Mouse (Mus musculus): ENCODE measurements around the gene Zdhhc14. TPM values are rescaled to one million over a fixed set of nuclear protein-coding genes. Genes with fewer than 3 reads are reported as not detected.

The Zdhhc14 gene
- polyA plus RNA-seq, 1 experiment from 2014 or later = 2.2 TPM

DNA sequence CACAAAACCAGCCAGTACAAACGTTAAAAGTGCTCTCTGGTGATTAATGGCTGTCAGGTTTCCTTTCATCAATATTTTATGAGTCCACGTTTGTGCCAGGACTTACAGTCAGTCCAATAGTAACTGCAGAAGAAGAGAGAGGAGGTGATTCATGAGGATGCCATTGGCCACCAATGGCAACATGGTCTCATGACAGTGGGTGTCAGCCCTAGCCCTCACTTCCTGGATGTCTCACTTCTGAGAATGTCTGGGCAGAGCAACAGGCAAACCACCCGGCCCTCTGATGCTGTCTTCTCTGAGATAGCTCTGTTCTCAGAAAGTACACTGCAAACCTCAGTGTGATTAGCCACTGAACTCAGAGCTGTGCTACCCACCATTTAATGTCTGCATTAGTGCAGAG is 176.1 kb downstream of the Zdhhc14 start:
- H3K9me3 ChIP-seq = no peaks in the 10 kb centered on the region
- H3K27me3 ChIP-seq (ENCODE audit: insufficient read depth, poor library complexity, severe bottlenecking) = no peaks in the 10 kb centered on the region
- 73% methylated on average over 3 of the region's 3 CpGs for WGBS
- no peak overlapping the region for H3K4me3 ChIP-seq
- H3K27ac ChIP-seq = no peak overlapping the region
- peaks cover 8% of the 10 kb centered on the region; the same call in 1 of the 2 replicates for H3K4me1 ChIP-seq (replicated peaks)
- DNase-seq (ENCODE audit: low spot score) = no peak
- no peaks in the 10 kb centered on the region for H3K36me3 ChIP-seq

DNA sequence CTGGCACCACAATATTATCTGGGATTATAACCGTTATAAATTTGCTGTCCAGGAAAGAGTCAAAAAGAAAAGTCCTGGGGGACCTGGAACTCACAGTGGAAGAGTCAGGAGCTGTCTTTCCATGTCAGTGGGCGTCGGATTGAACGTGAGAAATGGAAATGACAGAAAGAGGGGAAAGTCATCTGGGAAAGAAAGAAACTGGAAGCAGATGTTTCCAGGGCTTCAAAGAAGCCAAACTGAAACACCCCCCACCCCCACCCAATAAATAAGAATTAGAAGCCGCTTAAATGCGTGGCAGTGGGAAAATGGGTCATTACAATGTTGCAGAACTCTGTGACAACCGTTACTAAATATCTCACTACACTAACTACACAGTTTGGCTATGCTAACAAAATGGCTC is 176.6 kb downstream of the Zdhhc14 start:
- Histone ChIP-seq H3K4me3 (no peak overlapping the region), H3K36me3 (no peaks in the 10 kb centered on the region), H3K4me1 (replicated peaks) (peaks cover 8% of the 10 kb centered on the region; the same call in 1 of the 2 replicates), H3K9me3 (no peaks in the 10 kb centered on the region), H3K27me3 (ENCODE audit: insufficient read depth, poor library complexity, severe bottlenecking) (no peaks in the 10 kb centered on the region), H3K27ac (no peak overlapping the region)
- 72% methylated on average over 7 of the region's 7 CpGs for WGBS
- DNase-seq (ENCODE audit: low spot score) = no peak

GRCm38 (mm10) chr17:5675951-5676350 is 183.6 kb downstream of the Zdhhc14 start:
- Histone ChIP-seq H3K4me1 (replicated peaks) (no peaks in the 10 kb centered on the region), H3K4me3 (no peak overlapping the region), H3K27me3 (ENCODE audit: insufficient read depth, poor library complexity, severe bottlenecking) (no peaks in the 10 kb centered on the region), H3K27ac (no peak overlapping the region), H3K36me3 (no peaks in the 10 kb centered on the region), H3K9me3 (no peaks in the 10 kb centered on the region)
- no peak for DNase-seq (ENCODE audit: low spot score)
- 72% methylated on average over 8 of the region's 8 CpGs for WGBS

- Histone ChIP-seq H3K36me3 (no peaks in the 10 kb centered on the region), H3K9me3 (no peaks in the 10 kb centered on the region), H3K27ac (no peak overlapping the region), H3K4me1 (replicated peaks) (no peaks in the 10 kb centered on the region), H3K4me3 (no peak overlapping the region), H3K27me3 (ENCODE audit: insufficient read depth, poor library complexity, severe bottlenecking) (no peaks in the 10 kb centered on the region)
- 38% methylated on average over 1 of the region's 1 CpGs for whole genome bisulfite sequencing
- DNase-seq (ENCODE audit: low spot score) = no peak
Observed at GRCm38 (mm10) chr17:5679315-5679714, 187.0 kb downstream of the Zdhhc14 start.

- WGBS = 91% methylated on average over 7 of the region's 7 CpGs
Observed at GRCm38 (mm10) chr17:5685324-5685723, 193.0 kb downstream of the Zdhhc14 start.

GRCm38 (mm10) chr17:5687810-5688209 is 195.5 kb downstream of the Zdhhc14 start:
- Histone ChIP-seq H3K9me3 (no peaks in the 10 kb centered on the region), H3K27ac (no peak overlapping the region), H3K4me1 (replicated peaks) (no peaks in the 10 kb centered on the region), H3K4me3 (no peak overlapping the region), H3K27me3 (ENCODE audit: insufficient read depth, poor library complexity, severe bottlenecking) (no peaks in the 10 kb centered on the region), H3K36me3 (no peaks in the 10 kb centered on the region)
- DNase-seq (ENCODE audit: low spot score) = no peak
- 93% methylated on average over 4 of the region's 4 CpGs for WGBS

More at GRCm38 (mm10) chr17:5685324-5685723, 193.0 kb downstream of the Zdhhc14 start:
- Histone ChIP-seq H3K27ac (no peak overlapping the region), H3K9me3 (no peaks in the 10 kb centered on the region), H3K4me3 (no peak overlapping the region), H3K27me3 (ENCODE audit: insufficient read depth, poor library complexity, severe bottlenecking) (no peaks in the 10 kb centered on the region), H3K4me1 (replicated peaks) (no peaks in the 10 kb centered on the region), H3K36me3 (no peaks in the 10 kb centered on the region)
- DNase-seq (ENCODE audit: low spot score) = no peak

DNA sequence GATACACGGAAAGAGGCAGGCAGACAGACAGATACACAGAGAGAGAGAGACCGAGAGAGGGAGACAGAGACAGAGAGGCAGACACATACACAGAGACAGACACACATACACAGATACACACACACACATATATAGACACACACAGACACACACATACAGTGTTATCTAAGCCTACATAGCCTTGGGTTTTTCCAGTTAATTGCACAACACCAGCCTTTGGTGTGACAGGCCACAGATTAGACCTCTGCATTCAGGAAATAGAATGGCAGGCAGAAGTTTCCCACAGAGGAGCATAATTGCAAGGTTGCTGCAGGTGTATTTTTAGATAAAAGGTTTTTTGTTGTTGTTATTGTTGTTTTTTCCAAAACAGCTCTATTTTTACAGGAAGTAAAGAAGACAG is 195.9 kb downstream of the Zdhhc14 start:
- H3K4me3 ChIP-seq = no peak overlapping the region
- no peaks in the 10 kb centered on the region for H3K9me3 ChIP-seq
- WGBS = 83% methylated on average over 2 of the region's 2 CpGs
- no peaks in the 10 kb centered on the region for H3K27me3 ChIP-seq (ENCODE audit: insufficient read depth, poor library complexity, severe bottlenecking)
- H3K36me3 ChIP-seq = no peaks in the 10 kb centered on the region
- H3K4me1 ChIP-seq (replicated peaks) = no peaks in the 10 kb centered on the region
- H3K27ac ChIP-seq = no peak overlapping the region
- no peak for DNase-seq (ENCODE audit: low spot score)

GRCm38 (mm10) chr17:5688669-5689068 is 196.3 kb downstream of the Zdhhc14 start:
- no peak overlapping the region for H3K4me3 ChIP-seq
- H3K4me1 ChIP-seq (replicated peaks) = no peaks in the 10 kb centered on the region
- DNase-seq (ENCODE audit: low spot score) = no peak
- H3K36me3 ChIP-seq = no peaks in the 10 kb centered on the region
- no peaks in the 10 kb centered on the region for H3K27me3 ChIP-seq (ENCODE audit: insufficient read depth, poor library complexity, severe bottlenecking)
- no peak overlapping the region for H3K27ac ChIP-seq
- no peaks in the 10 kb centered on the region for H3K9me3 ChIP-seq

DNA sequence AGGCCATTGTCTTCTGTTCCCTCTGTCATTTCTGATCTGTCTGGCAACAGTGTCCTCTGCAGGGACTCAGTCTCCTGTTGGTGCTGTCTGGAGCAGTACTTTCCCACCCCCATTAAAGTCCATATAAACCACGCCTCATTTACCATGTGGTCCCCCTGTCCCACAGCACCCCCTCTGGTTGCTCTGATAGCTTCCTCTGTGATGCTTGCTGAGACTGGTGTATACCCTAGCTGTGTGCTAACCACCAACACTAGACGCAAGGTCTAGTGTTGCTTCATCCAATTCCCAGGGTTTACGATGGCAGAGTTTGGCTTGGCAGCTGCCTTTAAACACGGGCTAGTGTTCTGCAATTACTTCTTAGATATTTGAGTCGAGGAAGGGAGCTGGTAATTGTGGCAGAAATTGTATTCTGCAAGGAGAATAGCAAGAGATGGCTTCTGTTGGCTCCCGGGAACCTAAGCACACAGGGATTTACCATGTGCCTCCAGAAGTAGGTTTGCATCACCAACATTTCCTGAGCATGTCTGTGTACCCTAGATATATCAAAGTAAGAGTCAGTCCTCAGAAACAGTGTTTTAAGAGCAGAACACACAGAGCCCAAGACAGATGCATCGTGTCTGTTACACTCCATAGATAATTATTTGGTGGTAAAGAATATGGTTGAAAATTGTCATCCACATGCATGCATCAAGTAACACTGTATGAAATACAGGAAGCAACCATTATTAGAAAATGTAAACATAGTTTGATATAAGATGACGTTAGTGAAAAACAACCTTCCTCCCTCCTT is 198.6 kb downstream of the Zdhhc14 start:
- Histone ChIP-seq H3K4me1 (replicated peaks) (no peaks in the 10 kb centered on the region), H3K36me3 (no peaks in the 10 kb centered on the region), H3K27ac (no peak overlapping the region), H3K27me3 (ENCODE audit: insufficient read depth, poor library complexity, severe bottlenecking) (no peaks in the 10 kb centered on the region), H3K9me3 (no peaks in the 10 kb centered on the region), H3K4me3 (no peak overlapping the region)
- no peak for DNase-seq (ENCODE audit: low spot score)
- WGBS = 87% methylated on average over 8 of the region's 8 CpGs

DNA sequence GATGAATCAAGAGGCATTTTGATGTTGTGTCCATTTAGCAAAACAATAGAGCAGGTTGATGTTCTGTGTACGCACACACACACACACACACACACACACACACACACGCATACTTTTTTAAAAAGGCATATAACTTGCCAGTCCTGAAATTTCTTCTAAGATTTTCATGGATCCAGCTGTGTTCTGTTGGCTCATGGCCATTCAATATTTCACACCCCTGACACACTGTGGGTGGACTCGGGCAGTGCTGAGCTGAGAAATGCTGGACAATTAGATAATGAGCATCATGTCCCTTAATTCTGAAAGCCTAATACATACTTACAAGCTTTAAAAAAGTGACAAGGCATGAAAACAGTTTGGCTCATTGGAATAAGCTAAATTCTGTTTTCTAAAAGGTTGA is 200.3 kb downstream of the Zdhhc14 start:
- Histone ChIP-seq H3K4me1 (replicated peaks) (no peaks in the 10 kb centered on the region), H3K9me3 (no peaks in the 10 kb centered on the region), H3K36me3 (no peaks in the 10 kb centered on the region), H3K27me3 (ENCODE audit: insufficient read depth, poor library complexity, severe bottlenecking) (no peaks in the 10 kb centered on the region), H3K27ac (no peak overlapping the region), H3K4me3 (no peak overlapping the region)
- 87% methylated on average over 3 of the region's 3 CpGs for WGBS
- DNase-seq (ENCODE audit: low spot score) = no peak

GRCm38 (mm10) chr17:5693256-5693655 is 200.9 kb downstream of the Zdhhc14 start:
- Histone ChIP-seq H3K9me3 (no peaks in the 10 kb centered on the region), H3K27me3 (ENCODE audit: insufficient read depth, poor library complexity, severe bottlenecking) (no peaks in the 10 kb centered on the region), H3K4me1 (replicated peaks) (no peaks in the 10 kb centered on the region), H3K4me3 (no peak overlapping the region), H3K36me3 (no peaks in the 10 kb centered on the region), H3K27ac (no peak overlapping the region)
- DNase-seq (ENCODE audit: low spot score) = no peak
- WGBS = 86% methylated on average over 7 of the region's 7 CpGs

GRCm38 (mm10) chr17:5698447-5699096 is 206.2 kb downstream of the Zdhhc14 start:
- no peaks in the 10 kb centered on the region for H3K36me3 ChIP-seq
- no peaks in the 10 kb centered on the region for H3K9me3 ChIP-seq
- no peak overlapping the region for H3K4me3 ChIP-seq
- no peak overlapping the region for H3K27ac ChIP-seq
- no peaks in the 10 kb centered on the region for H3K4me1 ChIP-seq (replicated peaks)
- 76% methylated on average over 7 of the region's 7 CpGs for WGBS
- H3K27me3 ChIP-seq (ENCODE audit: insufficient read depth, poor library complexity, severe bottlenecking) = no peaks in the 10 kb centered on the region
- no peak for DNase-seq (ENCODE audit: low spot score)

DNA sequence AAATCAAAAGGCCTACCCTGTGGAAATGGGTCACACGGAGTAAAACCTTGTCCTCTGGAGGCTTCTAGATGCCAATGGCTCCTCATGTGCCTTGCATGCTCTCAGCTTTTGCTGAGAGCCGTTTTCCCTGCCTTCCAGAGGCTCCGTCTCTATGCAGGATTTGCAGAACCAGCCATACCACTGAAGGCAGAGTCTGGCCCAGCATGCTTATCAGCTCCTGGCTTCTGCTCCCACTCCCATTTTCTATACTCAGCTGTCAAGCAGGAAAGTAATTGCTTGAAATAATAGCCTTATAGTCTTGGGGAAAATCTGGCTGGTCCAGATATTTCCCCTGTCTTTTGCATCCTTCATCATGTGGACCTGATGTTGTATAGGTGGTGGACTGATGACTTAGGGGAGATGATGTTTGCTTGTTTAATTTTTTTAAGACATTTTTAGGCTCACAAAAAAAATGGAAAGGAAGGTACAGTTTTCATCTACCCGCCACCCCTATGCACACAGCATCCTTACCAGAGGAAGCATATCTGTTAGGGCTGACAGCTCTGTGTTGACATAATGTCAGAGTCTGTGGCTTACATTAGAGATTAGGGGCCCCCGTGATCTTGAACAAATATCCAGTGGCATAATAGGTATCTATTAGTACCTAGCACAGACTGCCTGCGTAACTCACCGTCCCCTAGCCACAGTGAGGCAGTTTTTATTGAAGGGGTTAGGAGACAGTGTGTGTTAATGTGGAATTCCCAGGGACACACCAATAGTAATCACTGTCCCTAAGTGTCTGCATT is 218.2 kb downstream of the Zdhhc14 start:
- DNase-seq (ENCODE audit: low spot score) = no peak
- no peaks in the 10 kb centered on the region for H3K27me3 ChIP-seq (ENCODE audit: insufficient read depth, poor library complexity, severe bottlenecking)
- H3K9me3 ChIP-seq = no peaks in the 10 kb centered on the region
- no peaks in the 10 kb centered on the region for H3K36me3 ChIP-seq
- 74% methylated on average over 7 of the region's 7 CpGs for WGBS
- H3K4me1 ChIP-seq (replicated peaks) = peaks cover 26% of the 10 kb centered on the region
- no peak overlapping the region for H3K4me3 ChIP-seq
- H3K27ac ChIP-seq = no peak overlapping the region

Measured in hindbrain, embryonic 10.5 days (tissue).